Mouse (Mus musculus) neural tube, embryonic 11.5 days (tissue): ENCODE results near the gene Ammecr1. TPM values are rescaled to one million over a fixed set of nuclear protein-coding genes. Genes with fewer than 3 reads are reported as not detected.

Experiments
- ATAC-seq: fragments of 200-750 bp; cut with Nextera tagmentation; 2 replicates; pipeline ENCODE4 v1.8.0; 2017; ENCODE audit warnings: moderate number of reproducible peaks, mild to moderate bottlenecking, moderate TSS enrichment, moderate library complexity; ENCODE audit not compliant: insufficient read depth, low FRiP score, low TSS enrichment
- DNase-seq: peaks from one replicate; pipeline ENCODE4 v3.0.0-alpha.2; 2015; ENCODE audit warnings: low spot score
- H3K27ac ChIP-seq: fragments of 300-500 bp; sonication (generic); 2 replicates; pipeline ENCODE4 v1.5.1; 2014; ENCODE audit warnings: low read depth, mild to moderate bottlenecking, low read length
- H3K27me3 ChIP-seq: fragments of 300-500 bp; sonication (generic); 2 replicates; pipeline ENCODE4 v1.6.1; 2014; ENCODE audit warnings: mild to moderate bottlenecking, low read length, mixed read lengths; ENCODE audit not compliant: control insufficient read depth, insufficient read depth
- H3K36me3 ChIP-seq: fragments of 300-500 bp; sonication (generic); 2 replicates; pipeline ENCODE4 v1.6.1; 2014; ENCODE audit warnings: mild to moderate bottlenecking, low read length, moderate library complexity, mixed read lengths; ENCODE audit not compliant: control insufficient read depth, insufficient read depth
- H3K4me1 ChIP-seq: fragments of 300-500 bp; sonication (generic); 2 replicates; pipeline ENCODE4 v1.6.1; 2014; ENCODE audit warnings: low read length, mixed read lengths; ENCODE audit not compliant: control insufficient read depth, insufficient read depth
- H3K4me2 ChIP-seq: fragments of 300-500 bp; sonication (generic); 2 replicates; pipeline ENCODE4 v1.6.1; 2014; ENCODE audit warnings: low read depth, mild to moderate bottlenecking, moderate library complexity
- H3K4me3 ChIP-seq: fragments of 300-500 bp; sonication (generic); 2 replicates; pipeline ENCODE4 v1.5.1; 2014; ENCODE audit warnings: low read depth, low read length
- H3K9ac ChIP-seq: fragments of 300-500 bp; sonication (generic); 2 replicates; pipeline ENCODE4 v1.6.1; 2014; ENCODE audit warnings: mild to moderate bottlenecking, low read length
- H3K9me3 ChIP-seq: fragments of 300-500 bp; sonication (generic); 2 replicates; pipeline ENCODE4 v1.6.1; 2016; ENCODE audit warnings: low read length; ENCODE audit not compliant: control insufficient read depth
- WGBS: fragments of 180-500 bp; shearing (Covaris S2); extraction: QIAGEN DNeasy Blood & Tissue Kit; methylation state at CpG from one replicate; pipeline ENCODE4 v1.1.7; 2014; 5-methylcytosine and 5-hydroxymethylcytosine counted together
- polyA plus RNA-seq: library from polyadenylated mRNA; unstranded; fragments of >200 nt; fragmentation: Nextera tagmentation; extraction: Ambion mirVana; gene quantifications from 2 replicates; pipeline ENCODE4 v1.2.1, GENCODE M21; 2014

The Ammecr1 gene
- 12.0 and 13.0 TPM in 2 replicates for polyA plus RNA-seq

- 15% methylated on average over 55 of the region's 112 CpGs for whole genome bisulfite sequencing
- no peaks in the 10 kb centered on the region for H3K9me3 ChIP-seq
- peak within 1 kb of the TSS; percentile 49 for H3K4me2 ChIP-seq
- H3K36me3 ChIP-seq, result no peaks in the 10 kb centered on the region
- peak; percentile 81 for DNase-seq
- peak within 1 kb of the TSS; percentile 84 for H3K27ac ChIP-seq
- H3K4me1 ChIP-seq, result no peaks in the 10 kb centered on the region
- peak; percentile 93 for ATAC-seq
- H3K4me3 ChIP-seq, result peak within 1 kb of the TSS; percentile 63
- 0 out of 2 replicates have a peak, but pooled peaks cover 2% of the 10 kb centered on the region for H3K27me3 ChIP-seq
- H3K9ac ChIP-seq, result peak within 1 kb of the TSS; percentile 79
Measured at GRCm38 (mm10) chrX:142966008-142966966, at the start of gene Ammecr1. Gene Ammecr1, minus strand, starts transcription at chrX:142966728.

GRCm38 (mm10) chrX:143014118-143014517 is 47.6 kb upstream of the Ammecr1 start:
- Histone ChIP-seq H3K27ac (no peak overlapping the region), H3K4me1 (no peaks in the 10 kb centered on the region), H3K4me3 (no peak overlapping the region), H3K36me3 (no peaks in the 10 kb centered on the region), H3K27me3 (0 out of 2 replicates have a peak, but pooled peaks cover 3% of the 10 kb centered on the region), H3K9ac (no peak overlapping the region), H3K9me3 (no peaks in the 10 kb centered on the region), H3K4me2 (no peak overlapping the region)
- DNase-seq, result no peak
- WGBS, result 89% methylated on average over 3 of the region's 3 CpGs
- ATAC-seq, result no peak

GRCm38 (mm10) chrX:143012334-143012733 is 45.8 kb upstream of the Ammecr1 start:
- H3K4me2 ChIP-seq, result no peak overlapping the region
- H3K27me3 ChIP-seq, result 0 out of 2 replicates have a peak, but pooled peaks cover 5% of the 10 kb centered on the region
- no peak overlapping the region for H3K4me3 ChIP-seq
- no peak for ATAC-seq
- WGBS, result 90% methylated on average over 3 of the region's 3 CpGs
- H3K36me3 ChIP-seq, result no peaks in the 10 kb centered on the region
- no peaks in the 10 kb centered on the region for H3K4me1 ChIP-seq
- H3K9ac ChIP-seq, result no peak overlapping the region
- H3K9me3 ChIP-seq, result no peaks in the 10 kb centered on the region
- DNase-seq, result no peak
- H3K27ac ChIP-seq, result no peak overlapping the region

GRCm38 (mm10) chrX:143011865-143012264 is 45.3 kb upstream of the Ammecr1 start:
- Histone ChIP-seq H3K27ac (no peak overlapping the region), H3K36me3 (no peaks in the 10 kb centered on the region), H3K4me2 (no peak overlapping the region), H3K4me3 (no peak overlapping the region), H3K9ac (no peak overlapping the region), H3K4me1 (no peaks in the 10 kb centered on the region), H3K9me3 (no peaks in the 10 kb centered on the region), H3K27me3 (0 out of 2 replicates have a peak, but pooled peaks cover 4% of the 10 kb centered on the region)
- ATAC-seq (no peak), DNase-seq (no peak)
- 78% methylated on average over 4 of the region's 4 CpGs for WGBS

- H3K4me2 ChIP-seq, result no peak overlapping the region
- 85% methylated on average over 3 of the region's 3 CpGs for WGBS
- no peak overlapping the region for H3K27ac ChIP-seq
- DNase-seq, result no peak
- ATAC-seq, result no peak
- no peak overlapping the region for H3K9ac ChIP-seq
- no peaks in the 10 kb centered on the region for H3K4me1 ChIP-seq
- no peaks in the 10 kb centered on the region for H3K36me3 ChIP-seq
- H3K4me3 ChIP-seq, result no peak overlapping the region
- H3K27me3 ChIP-seq, result 0 out of 2 replicates have a peak, but pooled peaks cover 2% of the 10 kb centered on the region
- H3K9me3 ChIP-seq, result no peaks in the 10 kb centered on the region
Measured at GRCm38 (mm10) chrX:143004131-143004846, 37.8 kb upstream of the Ammecr1 start.

GRCm38 (mm10) chrX:142997214-142997613 is 30.7 kb upstream of the Ammecr1 start:
- ATAC-seq (no peak), DNase-seq (no peak)
- no peak overlapping the region for H3K27ac ChIP-seq
- 88% methylated on average over 1 of the region's 1 CpGs for WGBS
- no peaks in the 10 kb centered on the region for H3K27me3 ChIP-seq
- no peaks in the 10 kb centered on the region for H3K9me3 ChIP-seq
- no peaks in the 10 kb centered on the region for H3K4me1 ChIP-seq
- H3K36me3 ChIP-seq, result no peaks in the 10 kb centered on the region
- H3K4me2 ChIP-seq, result no peak overlapping the region
- H3K4me3 ChIP-seq, result no peak overlapping the region
- H3K9ac ChIP-seq, result no peak overlapping the region

GRCm38 (mm10) chrX:142994514-142994913 is 28.0 kb upstream of the Ammecr1 start:
- Histone ChIP-seq H3K4me3 (no peak overlapping the region), H3K4me2 (no peak overlapping the region), H3K9me3 (no peaks in the 10 kb centered on the region), H3K36me3 (no peaks in the 10 kb centered on the region), H3K9ac (no peak overlapping the region), H3K4me1 (no peaks in the 10 kb centered on the region), H3K27me3 (no peaks in the 10 kb centered on the region), H3K27ac (no peak overlapping the region)
- 55% methylated on average over 2 of the region's 2 CpGs for WGBS
- DNase-seq (no peak), ATAC-seq (no peak)

GRCm38 (mm10) chrX:142984170-142984569 is 17.6 kb upstream of the Ammecr1 start:
- Histone ChIP-seq H3K27ac (no peak overlapping the region), H3K4me3 (no peak overlapping the region), H3K9ac (no peak overlapping the region), H3K4me2 (no peak overlapping the region), H3K4me1 (no peaks in the 10 kb centered on the region), H3K9me3 (no peaks in the 10 kb centered on the region), H3K36me3 (no peaks in the 10 kb centered on the region), H3K27me3 (no peaks in the 10 kb centered on the region)
- no peak for ATAC-seq
- 93% methylated on average over 3 of the region's 3 CpGs for WGBS
- DNase-seq, result no peak
